Mouse (Mus musculus) lung, embryonic 16.5 days (tissue): ENCODE measurements around the gene Gm49369. TPM values are rescaled to one million over a fixed set of nuclear protein-coding genes. Genes with fewer than 3 reads are reported as not detected.
A peak's percentile ranks its signal among the peaks of the same experiment; 100 is the strongest.

Experiments used
- ATAC-seq: fragments of 200-750 bp; cut with Nextera tagmentation; 2 replicates; pipeline ENCODE4 v1.8.0; 2017; ENCODE audit warnings: low read depth, mild to moderate bottlenecking, moderate library complexity
- H3K27ac ChIP-seq: fragments of 300-500 bp; sonication (generic); 2 replicates; pipeline ENCODE4 v1.5.1; 2014; ENCODE audit warnings: mild to moderate bottlenecking, control low read depth, low read length
- H3K27me3 ChIP-seq: fragments of 300-500 bp; sonication (generic); 2 replicates; pipeline ENCODE4 v1.6.1; 2014; ENCODE audit warnings: low read depth, low read length, mixed read lengths; ENCODE audit not compliant: control insufficient read depth, insufficient read depth
- H3K36me3 ChIP-seq: fragments of 300-500 bp; sonication (generic); 2 replicates; pipeline ENCODE4 v1.6.1; 2014; ENCODE audit warnings: low read length; ENCODE audit not compliant: control insufficient read depth, insufficient read depth
- H3K4me1 ChIP-seq: fragments of 300-500 bp; sonication (generic); replicated peaks from 2 replicates; pipeline ENCODE4 v1.6.1; 2014; ENCODE audit warnings: low read length, mixed read lengths; ENCODE audit not compliant: control insufficient read depth, insufficient read depth
- H3K4me2 ChIP-seq: fragments of 300-500 bp; sonication (generic); 2 replicates; pipeline ENCODE4 v1.6.1; 2014; ENCODE audit warnings: low read depth, low read length, control low read depth
- H3K4me3 ChIP-seq: fragments of 300-500 bp; sonication (generic); 2 replicates; pipeline ENCODE4 v1.5.1; 2014; ENCODE audit warnings: mild to moderate bottlenecking, low read length, control low read depth
- H3K9ac ChIP-seq: fragments of 300-500 bp; sonication (generic); 2 replicates; pipeline ENCODE4 v1.6.1; 2014; ENCODE audit warnings: low read length, control low read depth
- H3K9me3 ChIP-seq: fragments of 300-500 bp; sonication (generic); 2 replicates; pipeline ENCODE4 v1.6.1; 2016; ENCODE audit warnings: low read length; ENCODE audit not compliant: control insufficient read depth
- WGBS: fragments of 180-500 bp; shearing (Covaris S2); extraction: QIAGEN DNeasy Blood & Tissue Kit; methylation state at CpG from one replicate; pipeline ENCODE4 v1.1.7; 2014; 5-methylcytosine and 5-hydroxymethylcytosine counted together
- polyA plus RNA-seq: library from polyadenylated mRNA; unstranded; fragments of >200 nt; fragmentation: Nextera tagmentation; extraction: Ambion mirVana; gene quantifications from 2 replicates; pipeline ENCODE4 v1.2.1, GENCODE M21; 2015

The Gm49369 gene
- 2.5 and 3.2 TPM in 2 replicates for polyA plus RNA-seq

GRCm38 (mm10) chr7:142382567-142382966, at the start of gene Gm49369:
TSS of gene Gm49369 (minus strand) at chr7:142382667.
- Histone ChIP-seq H3K36me3 (peaks cover 44% of the 10 kb centered on the region), H3K27ac (no peak within 1 kb of the TSS), H3K9me3 (no peaks in the 10 kb centered on the region), H3K4me1 (peaks cover 14% of the 10 kb centered on the region), H3K4me3 (no peak within 1 kb of the TSS), H3K27me3 (no peaks in the 10 kb centered on the region), H3K4me2 (no peak within 1 kb of the TSS), H3K9ac (no peak within 1 kb of the TSS)
- 93% methylated on average over 5 of the region's 5 CpGs for WGBS
- no peak for ATAC-seq

GRCm38 (mm10) chr7:142431106-142431505, 48.6 kb upstream of the Gm49369 start:
- no peaks in the 10 kb centered on the region for H3K27me3 ChIP-seq
- H3K4me1 ChIP-seq, result peaks cover 52% of the 10 kb centered on the region
- 47% methylated on average over 14 of the region's 14 CpGs for WGBS
- no peaks in the 10 kb centered on the region for H3K9me3 ChIP-seq
- 0 out of 2 replicates have a peak overlapping the region, but pooled peaks have one; percentile 0 for H3K4me2 ChIP-seq
- no peaks in the 10 kb centered on the region for H3K36me3 ChIP-seq
- peak; percentile 79 for ATAC-seq
- H3K9ac ChIP-seq, result peak overlapping the region; percentile 47; the same call in 1 of the 2 replicates
- peak overlapping the region; percentile 96 for H3K27ac ChIP-seq
- H3K4me3 ChIP-seq, result no peak overlapping the region

- no peak overlapping the region for H3K4me3 ChIP-seq
- H3K27ac ChIP-seq, result peak overlapping the region; percentile 96
- peak overlapping the region; percentile 0; the same call in 1 of the 2 replicates for H3K4me2 ChIP-seq
- ATAC-seq, result peak; percentile 90
- H3K27me3 ChIP-seq, result no peaks in the 10 kb centered on the region
- 10% methylated on average over 12 of the region's 12 CpGs for WGBS
- H3K9me3 ChIP-seq, result no peaks in the 10 kb centered on the region
- peak overlapping the region; percentile 47 for H3K9ac ChIP-seq
- H3K4me1 ChIP-seq, result peaks cover 52% of the 10 kb centered on the region
- no peaks in the 10 kb centered on the region for H3K36me3 ChIP-seq
Observed at GRCm38 (mm10) chr7:142430160-142430678, 47.8 kb upstream of the Gm49369 start.

- WGBS, result 14% methylated on average over 7 of the region's 7 CpGs
- Histone ChIP-seq H3K4me2 (no peak overlapping the region), H3K36me3 (no peaks in the 10 kb centered on the region), H3K27me3 (no peaks in the 10 kb centered on the region), H3K4me1 (peaks cover 35% of the 10 kb centered on the region), H3K27ac (no peak overlapping the region), H3K9me3 (peaks cover 4% of the 10 kb centered on the region; the same call in 1 of the 2 replicates), H3K9ac (no peak overlapping the region), H3K4me3 (no peak overlapping the region)
- no peak for ATAC-seq
Observed at GRCm38 (mm10) chr7:142428213-142428612, 45.7 kb upstream of the Gm49369 start.

- WGBS, result 69% methylated on average over 11 of the region's 11 CpGs
Observed at GRCm38 (mm10) chr7:142425641-142426213, 43.3 kb upstream of the Gm49369 start.

GRCm38 (mm10) chr7:142421826-142422225, 39.4 kb upstream of the Gm49369 start:
- Histone ChIP-seq H3K27ac (no peak overlapping the region), H3K4me2 (no peak overlapping the region), H3K36me3 (no peaks in the 10 kb centered on the region), H3K9ac (no peak overlapping the region), H3K9me3 (peaks cover 4% of the 10 kb centered on the region; the same call in 1 of the 2 replicates), H3K27me3 (no peaks in the 10 kb centered on the region), H3K4me1 (no peaks in the 10 kb centered on the region), H3K4me3 (no peak overlapping the region)
- no peak for ATAC-seq
- WGBS, result 58% methylated on average over 2 of the region's 2 CpGs

More at GRCm38 (mm10) chr7:142425641-142426213, 43.3 kb upstream of the Gm49369 start:
- ATAC-seq, result no peak
- Histone ChIP-seq H3K27ac (no peak overlapping the region), H3K9me3 (peaks cover 4% of the 10 kb centered on the region; the same call in 1 of the 2 replicates), H3K36me3 (no peaks in the 10 kb centered on the region), H3K4me1 (peaks cover 20% of the 10 kb centered on the region), H3K27me3 (no peaks in the 10 kb centered on the region), H3K4me2 (no peak overlapping the region), H3K9ac (no peak overlapping the region), H3K4me3 (no peak overlapping the region)

GRCm38 (mm10) chr7:142419887-142420286, 37.4 kb upstream of the Gm49369 start:
- Histone ChIP-seq H3K4me2 (no peak overlapping the region), H3K4me1 (no peaks in the 10 kb centered on the region), H3K27ac (no peak overlapping the region), H3K9me3 (peaks cover 4% of the 10 kb centered on the region; the same call in 1 of the 2 replicates), H3K9ac (no peak overlapping the region), H3K27me3 (no peaks in the 10 kb centered on the region), H3K4me3 (no peak overlapping the region), H3K36me3 (no peaks in the 10 kb centered on the region)
- WGBS, result 53% methylated on average over 5 of the region's 5 CpGs
- ATAC-seq, result peak; percentile 30; the same call in 1 of the 2 replicates

- Histone ChIP-seq H3K4me2 (no peak overlapping the region), H3K27me3 (no peaks in the 10 kb centered on the region), H3K27ac (no peak overlapping the region), H3K9ac (no peak overlapping the region), H3K4me1 (no peaks in the 10 kb centered on the region), H3K4me3 (no peak overlapping the region), H3K36me3 (no peaks in the 10 kb centered on the region), H3K9me3 (peaks cover 3% of the 10 kb centered on the region; the same call in 1 of the 2 replicates)
- ATAC-seq, result no peak
- 79% methylated on average over 8 of the region's 8 CpGs for WGBS
Observed at GRCm38 (mm10) chr7:142418679-142419078, 36.2 kb upstream of the Gm49369 start.

GRCm38 (mm10) chr7:142418027-142418426, 35.6 kb upstream of the Gm49369 start:
- no peak overlapping the region for H3K9ac ChIP-seq
- no peak overlapping the region for H3K4me2 ChIP-seq
- ATAC-seq, result no peak
- H3K4me1 ChIP-seq, result no peaks in the 10 kb centered on the region
- 97% methylated on average over 2 of the region's 2 CpGs for WGBS
- no peaks in the 10 kb centered on the region for H3K27me3 ChIP-seq
- H3K36me3 ChIP-seq, result no peaks in the 10 kb centered on the region
- H3K4me3 ChIP-seq, result no peak overlapping the region
- no peak overlapping the region for H3K27ac ChIP-seq
- no peaks in the 10 kb centered on the region for H3K9me3 ChIP-seq
